Mouse (Mus musculus): ENCODE results near the gene Hs6st3. TPM values are rescaled to one million over a fixed set of nuclear protein-coding genes. Genes with fewer than 3 reads are reported as not detected.

The Hs6st3 gene
- polyA plus RNA-seq, 1 experiment from 2014 or later, result 0.11 TPM

DNA sequence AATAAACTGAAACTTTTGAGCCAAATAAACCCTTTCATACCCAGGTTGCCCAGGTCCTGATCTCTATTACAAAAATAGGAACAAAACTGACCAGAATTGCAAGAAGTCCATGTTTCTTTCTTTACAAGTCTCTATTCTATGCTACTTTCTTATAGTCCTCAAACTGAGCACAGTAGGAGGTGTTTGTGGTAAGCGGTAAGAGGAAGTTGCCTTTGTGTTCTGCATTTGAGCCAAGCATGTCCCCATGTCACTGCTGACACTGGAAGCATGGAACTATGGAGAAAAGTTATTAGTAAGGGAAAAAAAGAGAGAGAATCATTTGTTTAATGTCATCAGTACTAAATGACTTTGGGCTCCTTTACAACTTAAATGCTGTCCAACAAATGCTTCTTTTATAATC is 529.3 kb downstream of the Hs6st3 start:
- H3K9me3 ChIP-seq (ENCODE audit: control insufficient read depth, low read length), result no peaks in the 10 kb centered on the region
- H3K4me1 ChIP-seq (replicated peaks; ENCODE audit: control insufficient read depth, insufficient read depth), result no peaks in the 10 kb centered on the region
- H3K27ac ChIP-seq (replicated peaks), result no peak overlapping the region
- H3K36me3 ChIP-seq (ENCODE audit: control insufficient read depth, insufficient read depth, low read length), result no peaks in the 10 kb centered on the region
- H3K4me3 ChIP-seq (ENCODE audit: low read depth, low read length), result no peak overlapping the region
- DNase-seq (ENCODE audit: low spot score), result no peak
- no peak for ATAC-seq (ENCODE audit: low FRiP score, low TSS enrichment)
- H3K4me2 ChIP-seq (replicated peaks; ENCODE audit: low read depth), result no peak overlapping the region
- H3K9ac ChIP-seq (ENCODE audit: low read length), result no peak overlapping the region
- TF ChIP-seq EP300 (optimal IDR thresholded peaks at IDR 0.05) (no peak), CTCF (IDR thresholded peaks at IDR 0.05; ENCODE audit: low read depth) (no peak)
- 91% methylated on average over 1 of the region's 1 CpGs for WGBS
- H3K27me3 ChIP-seq (ENCODE audit: control insufficient read depth, insufficient read depth, low read length), result no peaks in the 10 kb centered on the region

DNA sequence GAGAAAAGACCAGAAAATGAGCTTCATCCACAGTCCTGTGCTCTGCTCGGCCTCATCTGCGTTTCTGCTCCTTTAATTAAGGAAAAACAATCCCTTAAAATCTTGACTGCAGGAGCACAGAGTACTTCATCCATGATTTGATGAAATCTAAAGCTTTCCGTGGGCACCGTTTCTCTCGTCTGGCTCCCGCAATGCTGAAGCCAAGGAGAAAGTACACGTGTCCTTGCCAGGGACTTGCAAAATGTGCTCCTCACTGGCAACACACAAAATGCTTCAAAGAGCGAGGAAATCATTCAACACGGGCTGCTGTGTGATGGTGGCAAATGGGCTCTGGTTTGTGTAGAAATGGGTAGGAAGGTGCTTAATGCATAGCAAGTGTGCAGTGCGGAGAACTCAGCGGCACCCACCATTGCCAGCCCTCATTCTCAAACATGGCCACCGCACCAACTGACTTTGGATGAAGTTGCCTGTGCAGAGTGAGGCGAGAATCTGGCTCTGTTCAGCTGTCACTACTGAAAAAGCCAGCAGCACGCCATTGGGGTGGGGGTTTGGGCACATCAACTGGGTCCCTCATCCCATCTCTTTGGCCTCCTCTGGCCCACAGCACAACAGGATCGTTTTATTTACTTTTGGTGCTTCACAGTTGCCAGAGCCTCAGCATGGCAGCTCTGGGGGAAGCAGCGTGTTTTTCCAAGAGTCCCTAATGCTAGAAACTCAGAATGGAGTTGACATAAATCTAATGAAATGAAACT is 532.9 kb downstream of the Hs6st3 start:
- DNase-seq (ENCODE audit: low spot score) (no peak), ATAC-seq (ENCODE audit: low FRiP score, low TSS enrichment) (no peak)
- H3K9me3 ChIP-seq (ENCODE audit: control insufficient read depth, low read length), result no peaks in the 10 kb centered on the region
- H3K4me1 ChIP-seq (replicated peaks; ENCODE audit: control insufficient read depth, insufficient read depth), result no peaks in the 10 kb centered on the region
- H3K27ac ChIP-seq (replicated peaks), result no peak overlapping the region
- H3K36me3 ChIP-seq (ENCODE audit: control insufficient read depth, insufficient read depth, low read length), result no peaks in the 10 kb centered on the region
- no peak overlapping the region for H3K9ac ChIP-seq (ENCODE audit: low read length)
- H3K27me3 ChIP-seq (ENCODE audit: control insufficient read depth, insufficient read depth, low read length), result no peaks in the 10 kb centered on the region
- 89% methylated on average over 16 of the region's 16 CpGs for WGBS
- H3K4me3 ChIP-seq (ENCODE audit: low read depth, low read length), result no peak overlapping the region
- TF ChIP-seq EP300 (optimal IDR thresholded peaks at IDR 0.05), result no peak
- no peak overlapping the region for H3K4me2 ChIP-seq (replicated peaks; ENCODE audit: low read depth)

- Histone ChIP-seq H3K9me3 (ENCODE audit: control insufficient read depth, low read length) (no peaks in the 10 kb centered on the region), H3K9ac (ENCODE audit: low read length) (no peak overlapping the region), H3K4me2 (replicated peaks; ENCODE audit: low read depth) (no peak overlapping the region), H3K27ac (replicated peaks) (no peak overlapping the region), H3K4me1 (replicated peaks; ENCODE audit: control insufficient read depth, insufficient read depth) (no peaks in the 10 kb centered on the region), H3K27me3 (ENCODE audit: control insufficient read depth, insufficient read depth, low read length) (no peaks in the 10 kb centered on the region), H3K36me3 (ENCODE audit: control insufficient read depth, insufficient read depth, low read length) (no peaks in the 10 kb centered on the region), H3K4me3 (ENCODE audit: low read depth, low read length) (no peak overlapping the region)
- no peak for TF ChIP-seq CTCF (IDR thresholded peaks at IDR 0.05; ENCODE audit: low read depth)
- no peak for TF ChIP-seq EP300 (optimal IDR thresholded peaks at IDR 0.05)
- ATAC-seq (ENCODE audit: low FRiP score, low TSS enrichment) (no peak), DNase-seq (ENCODE audit: low spot score) (no peak)
- WGBS, result 83% methylated on average over 11 of the region's 11 CpGs
These were observed 540.4 kb downstream of the Hs6st3 start for GRCm38 (mm10) chr14:119678574-119678973.

DNA sequence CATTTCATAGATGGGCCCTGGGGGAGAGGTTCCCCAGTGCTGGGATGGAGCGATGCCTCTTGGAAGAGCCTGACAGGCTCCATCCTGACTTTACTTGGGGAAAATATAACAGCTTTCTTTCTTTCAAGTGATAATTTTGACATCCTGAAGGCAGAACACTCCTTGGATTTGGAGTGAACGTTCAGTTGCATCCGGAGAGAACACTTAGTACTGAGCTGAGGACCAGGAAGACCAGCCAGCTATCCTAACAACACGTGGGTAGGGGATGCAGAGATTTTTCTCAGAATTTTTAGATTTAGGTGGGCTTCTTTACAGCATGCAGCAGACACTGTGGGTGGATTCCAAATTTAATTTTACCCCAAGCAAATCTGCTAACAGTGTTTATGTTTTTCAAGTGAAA is 541.9 kb downstream of the Hs6st3 start:
- TF ChIP-seq CTCF (IDR thresholded peaks at IDR 0.05; ENCODE audit: low read depth), result no peak
- no peak overlapping the region for H3K4me3 ChIP-seq (ENCODE audit: low read depth, low read length)
- no peaks in the 10 kb centered on the region for H3K36me3 ChIP-seq (ENCODE audit: control insufficient read depth, insufficient read depth, low read length)
- no peaks in the 10 kb centered on the region for H3K27me3 ChIP-seq (ENCODE audit: control insufficient read depth, insufficient read depth, low read length)
- H3K4me2 ChIP-seq (replicated peaks; ENCODE audit: low read depth), result no peak overlapping the region
- no peak overlapping the region for H3K27ac ChIP-seq (replicated peaks)
- no peaks in the 10 kb centered on the region for H3K4me1 ChIP-seq (replicated peaks; ENCODE audit: control insufficient read depth, insufficient read depth)
- no peak for DNase-seq (ENCODE audit: low spot score)
- no peaks in the 10 kb centered on the region for H3K9me3 ChIP-seq (ENCODE audit: control insufficient read depth, low read length)
- ATAC-seq (ENCODE audit: low FRiP score, low TSS enrichment), result no peak
- 83% methylated on average over 4 of the region's 4 CpGs for WGBS
- no peak overlapping the region for H3K9ac ChIP-seq (ENCODE audit: low read length)

DNA sequence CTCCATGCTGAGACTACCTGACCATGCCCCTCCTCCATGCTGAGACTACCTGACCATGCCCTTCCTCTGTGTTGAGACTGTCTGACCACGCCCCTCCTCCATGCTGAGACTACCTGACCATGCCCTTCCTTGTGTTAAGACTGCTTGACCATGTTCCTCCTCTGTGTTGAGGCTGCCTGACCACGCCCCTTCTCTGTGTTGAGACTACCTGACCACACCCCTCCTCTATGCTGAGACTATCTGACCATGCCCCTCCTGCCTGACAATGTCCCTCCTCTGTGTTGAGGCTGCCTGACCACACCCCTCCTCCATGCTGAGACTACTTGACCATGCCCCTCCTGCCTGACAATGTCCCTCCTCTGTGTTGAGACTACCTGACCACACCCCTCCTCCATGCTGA is 549.7 kb downstream of the Hs6st3 start:
- Histone ChIP-seq H3K4me2 (replicated peaks; ENCODE audit: low read depth) (no peak overlapping the region), H3K9me3 (ENCODE audit: control insufficient read depth, low read length) (no peaks in the 10 kb centered on the region), H3K27ac (replicated peaks) (no peak overlapping the region), H3K4me3 (ENCODE audit: low read depth, low read length) (no peak overlapping the region), H3K9ac (ENCODE audit: low read length) (no peak overlapping the region), H3K36me3 (ENCODE audit: control insufficient read depth, insufficient read depth, low read length) (no peaks in the 10 kb centered on the region), H3K27me3 (ENCODE audit: control insufficient read depth, insufficient read depth, low read length) (no peaks in the 10 kb centered on the region), H3K4me1 (replicated peaks; ENCODE audit: control insufficient read depth, insufficient read depth) (no peaks in the 10 kb centered on the region)
- WGBS, result 93% methylated on average over 2 of the region's 2 CpGs
- DNase-seq (ENCODE audit: low spot score) (no peak), ATAC-seq (ENCODE audit: low FRiP score, low TSS enrichment) (0 out of 2 replicates have a peak, but pooled peaks have one; percentile 15)
- no peak for TF ChIP-seq EP300 (optimal IDR thresholded peaks at IDR 0.05)
- no peak for TF ChIP-seq CTCF (IDR thresholded peaks at IDR 0.05; ENCODE audit: low read depth)

GRCm38 (mm10) chr14:119699982-119700381 is 561.8 kb downstream of the Hs6st3 start:
- Histone ChIP-seq H3K36me3 (ENCODE audit: control insufficient read depth, insufficient read depth, low read length) (no peaks in the 10 kb centered on the region), H3K9ac (ENCODE audit: low read length) (no peak overlapping the region), H3K9me3 (ENCODE audit: control insufficient read depth, low read length) (no peaks in the 10 kb centered on the region), H3K27me3 (ENCODE audit: control insufficient read depth, insufficient read depth, low read length) (no peaks in the 10 kb centered on the region), H3K4me2 (replicated peaks; ENCODE audit: low read depth) (no peak overlapping the region), H3K4me1 (replicated peaks; ENCODE audit: control insufficient read depth, insufficient read depth) (no peaks in the 10 kb centered on the region), H3K27ac (replicated peaks) (no peak overlapping the region), H3K4me3 (ENCODE audit: low read depth, low read length) (no peak overlapping the region)
- no peak for TF ChIP-seq CTCF (IDR thresholded peaks at IDR 0.05; ENCODE audit: low read depth)
- TF ChIP-seq EP300 (optimal IDR thresholded peaks at IDR 0.05), result no peak
- no peak for ATAC-seq (ENCODE audit: low FRiP score, low TSS enrichment)
- DNase-seq (ENCODE audit: low spot score), result no peak
- WGBS, result 85% methylated on average over 4 of the region's 4 CpGs
